Mouse (Mus musculus): ENCODE measurements at regions not wholly inside any gene's neighbourhood (a gene's known extent, or its start where the extent isn't known, plus 50 kb on each side); places are given as distances from the start of the nearest gene placed in this dataset.
A peak's percentile ranks its signal among the peaks of the same experiment; 100 is the strongest.
"Not testable (repeated sequence)": the region's sequence is repeated elsewhere in the genome, so short reads cannot be mapped to it uniquely, and the experiment has no call there.

GRCm38 (mm10) chr10:66643160-66643559 lies 452.8 kb upstream of the Jmjd1c start:
- no peak for DNase-seq

DNA sequence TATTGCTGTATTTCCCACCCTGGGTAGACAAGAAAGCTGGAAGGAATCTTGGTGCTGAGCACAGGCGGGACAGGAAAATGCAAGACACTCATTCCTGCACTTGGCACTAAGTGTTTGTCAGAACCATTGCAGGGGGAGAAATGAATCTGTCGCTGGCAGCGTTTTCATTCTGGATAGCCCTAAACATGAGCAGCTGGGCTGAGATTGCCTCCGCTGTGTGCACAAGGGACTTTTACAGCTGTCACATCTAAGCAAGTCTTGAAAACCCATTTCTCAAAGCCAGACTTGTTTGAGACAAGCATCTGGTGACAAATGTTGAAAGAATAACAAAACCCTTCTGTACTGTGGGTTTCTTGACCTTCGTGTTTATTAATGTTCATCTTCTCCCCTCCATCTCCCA lies 438.4 kb upstream of the Jmjd1c start:
- DNase-seq, result peak; percentile 8

DNA sequence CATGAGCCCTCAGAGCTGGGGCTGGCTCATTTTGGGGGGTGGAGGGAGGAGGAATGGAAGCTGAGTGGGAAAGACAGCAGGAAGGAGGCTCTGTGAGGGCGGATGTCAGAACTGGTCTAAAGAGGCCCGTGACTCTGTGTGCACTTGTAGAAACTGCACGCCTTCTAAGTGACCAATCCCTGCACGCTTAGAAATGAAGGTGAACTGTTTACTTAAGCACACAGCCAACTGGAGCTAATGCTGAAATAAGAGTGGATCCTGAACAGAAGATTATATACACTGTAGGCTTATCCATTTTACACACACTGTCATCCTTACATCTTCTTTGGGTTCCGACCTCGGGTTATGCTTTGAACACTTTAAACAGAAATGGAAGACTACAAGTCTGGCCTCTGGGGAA lies 412.8 kb upstream of the Jmjd1c start:
- no peak for DNase-seq

GRCm38 (mm10) chr10:66689196-66689595 lies 406.7 kb upstream of the Jmjd1c start:
- DNase-seq, result not testable (repeated sequence)

- DNase-seq, result no peak
These were observed 401.2 kb upstream of the Jmjd1c start for GRCm38 (mm10) chr10:66694549-66695285.

GRCm38 (mm10) chr10:66714926-66715325 lies 381.0 kb upstream of the Jmjd1c start:
- DNase-seq, result not testable (repeated sequence)

DNA sequence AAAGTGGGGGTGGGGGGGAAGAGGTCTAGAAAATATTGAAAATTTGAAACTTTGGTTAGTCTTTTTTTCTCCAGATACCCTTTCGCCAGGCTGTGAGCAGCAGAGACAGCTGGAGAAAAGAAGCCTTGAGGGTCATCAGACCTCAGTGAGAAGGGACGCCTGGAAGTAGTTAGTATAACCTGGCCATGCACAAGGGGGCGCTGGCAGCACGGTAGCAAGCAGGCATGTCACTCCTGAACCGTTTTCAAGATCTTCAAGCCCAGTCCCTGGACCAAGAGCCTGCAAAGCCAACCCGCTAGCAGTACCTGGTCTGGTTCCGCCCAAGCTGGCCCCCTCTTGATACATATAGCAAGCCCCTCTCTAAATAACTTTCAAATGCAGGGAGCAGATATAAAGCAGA lies 378.0 kb upstream of the Jmjd1c start:
- no peak for DNase-seq

DNA sequence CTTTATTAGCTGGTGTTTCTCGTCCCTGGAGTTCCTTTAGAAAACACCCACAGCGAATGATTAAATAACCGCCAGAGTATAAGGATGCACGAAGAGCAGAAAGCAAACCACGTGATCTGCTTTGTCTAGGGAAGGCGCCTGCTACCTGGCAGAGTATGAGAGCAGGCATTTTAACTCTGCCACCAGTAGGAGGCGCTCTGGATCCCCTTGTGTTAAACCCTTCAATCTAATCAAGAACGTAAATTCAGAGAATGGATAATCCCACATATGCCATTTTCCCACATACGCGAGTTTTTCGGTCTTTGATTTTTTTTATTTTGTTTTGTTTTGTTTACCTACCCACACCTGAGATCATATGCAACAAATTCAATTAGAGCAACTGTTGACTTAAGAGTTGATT lies 376.1 kb upstream of the Jmjd1c start:
- no peak for DNase-seq

GRCm38 (mm10) chr10:66733631-66734030 lies 362.3 kb upstream of the Jmjd1c start:
- DNase-seq, result no peak

GRCm38 (mm10) chr10:66734853-66735252 lies 361.1 kb upstream of the Jmjd1c start:
- peak; percentile 9 for DNase-seq

DNA sequence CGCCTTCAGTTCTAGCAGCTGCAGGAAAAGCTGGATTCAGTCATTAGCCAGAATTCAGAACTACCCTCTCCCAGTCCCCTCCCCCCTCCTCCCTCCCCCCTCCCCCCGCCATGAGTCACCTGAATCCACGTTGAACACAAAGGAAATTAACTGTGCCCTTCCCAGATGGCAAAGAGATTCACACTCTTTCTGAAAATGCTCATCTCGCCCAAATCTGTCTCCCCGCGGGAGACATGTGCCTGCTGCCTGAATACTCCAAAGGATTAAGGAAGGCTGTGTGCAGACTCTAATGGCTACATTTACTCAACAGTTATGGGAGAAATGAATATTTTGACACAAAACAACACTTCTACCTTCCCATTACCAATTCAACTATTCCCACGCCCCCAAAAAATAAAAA lies 356.9 kb upstream of the Jmjd1c start:
- no peak for DNase-seq

DNA sequence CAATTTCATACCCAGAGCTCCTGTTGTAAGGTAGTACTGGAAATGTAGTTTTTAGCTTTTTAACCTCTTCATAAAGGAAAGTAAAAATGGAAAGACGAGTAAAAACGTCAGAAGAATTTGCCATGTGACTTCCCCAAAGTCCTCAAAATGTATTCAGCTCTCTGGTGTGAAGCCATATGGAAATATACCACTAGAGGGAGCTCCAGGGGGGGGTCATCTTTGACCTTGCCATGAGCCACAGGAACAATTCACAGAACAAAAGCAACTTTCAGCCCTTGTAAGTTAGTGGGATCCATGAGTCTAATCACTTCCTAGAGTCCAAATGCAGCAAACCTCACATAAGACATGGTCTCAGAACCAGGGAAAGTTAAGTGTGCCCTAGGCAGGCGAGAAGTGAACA lies 354.1 kb upstream of the Jmjd1c start:
- no peak for DNase-seq

- no peak for DNase-seq
These were observed 352.7 kb upstream of the Jmjd1c start for GRCm38 (mm10) chr10:66743254-66743653.

DNA sequence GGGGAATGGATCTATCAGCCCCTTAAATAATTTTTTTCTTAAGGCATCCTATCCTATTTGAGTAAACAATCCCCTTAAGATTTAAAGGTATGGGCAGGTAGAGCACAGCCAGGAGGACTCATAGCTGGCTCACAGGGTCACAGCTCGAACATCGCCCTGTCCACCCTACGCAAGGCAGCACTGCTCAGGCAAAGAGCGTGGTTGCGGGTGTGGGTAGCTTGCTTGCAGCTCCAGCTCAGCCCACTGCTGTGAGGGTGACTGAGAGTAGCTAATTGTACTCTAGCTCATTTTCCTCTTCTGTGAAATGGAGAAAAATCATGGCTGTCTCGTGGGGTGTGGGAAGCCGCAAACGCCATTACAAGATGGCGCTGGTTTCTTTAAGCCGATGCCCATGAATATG lies 350.1 kb upstream of the Jmjd1c start:
- DNase-seq, result peak; percentile 6

DNA sequence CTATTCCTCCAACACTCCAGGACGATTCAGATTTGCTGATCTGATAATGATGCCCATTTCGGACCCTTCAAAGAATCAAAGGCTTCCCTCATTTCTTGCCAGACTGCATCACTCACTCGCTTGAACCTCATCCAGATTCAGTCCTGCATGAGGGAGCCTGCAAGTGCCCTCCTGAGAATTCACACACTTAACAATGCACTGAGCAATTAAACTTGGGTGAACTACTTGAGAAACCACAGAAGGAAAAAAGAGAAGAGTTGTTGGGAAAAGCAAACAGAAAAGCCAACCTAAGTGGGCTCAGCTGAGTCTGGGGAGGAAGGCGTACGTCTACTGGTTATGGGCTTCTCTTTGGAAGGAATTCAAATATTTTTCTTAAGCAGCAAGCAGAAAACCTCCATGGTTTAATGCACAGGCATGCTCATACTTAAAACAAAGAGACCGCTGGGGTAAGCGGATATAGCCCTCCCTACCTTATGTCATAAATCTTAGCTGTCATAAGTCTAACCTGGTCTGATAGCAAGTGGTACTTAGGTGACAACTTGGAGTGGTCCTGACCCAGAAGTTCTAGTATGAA lies 343.6 kb upstream of the Jmjd1c start:
- no peak for DNase-seq

GRCm38 (mm10) chr10:66756866-66757265 lies 339.1 kb upstream of the Jmjd1c start:
- DNase-seq, result no peak

DNA sequence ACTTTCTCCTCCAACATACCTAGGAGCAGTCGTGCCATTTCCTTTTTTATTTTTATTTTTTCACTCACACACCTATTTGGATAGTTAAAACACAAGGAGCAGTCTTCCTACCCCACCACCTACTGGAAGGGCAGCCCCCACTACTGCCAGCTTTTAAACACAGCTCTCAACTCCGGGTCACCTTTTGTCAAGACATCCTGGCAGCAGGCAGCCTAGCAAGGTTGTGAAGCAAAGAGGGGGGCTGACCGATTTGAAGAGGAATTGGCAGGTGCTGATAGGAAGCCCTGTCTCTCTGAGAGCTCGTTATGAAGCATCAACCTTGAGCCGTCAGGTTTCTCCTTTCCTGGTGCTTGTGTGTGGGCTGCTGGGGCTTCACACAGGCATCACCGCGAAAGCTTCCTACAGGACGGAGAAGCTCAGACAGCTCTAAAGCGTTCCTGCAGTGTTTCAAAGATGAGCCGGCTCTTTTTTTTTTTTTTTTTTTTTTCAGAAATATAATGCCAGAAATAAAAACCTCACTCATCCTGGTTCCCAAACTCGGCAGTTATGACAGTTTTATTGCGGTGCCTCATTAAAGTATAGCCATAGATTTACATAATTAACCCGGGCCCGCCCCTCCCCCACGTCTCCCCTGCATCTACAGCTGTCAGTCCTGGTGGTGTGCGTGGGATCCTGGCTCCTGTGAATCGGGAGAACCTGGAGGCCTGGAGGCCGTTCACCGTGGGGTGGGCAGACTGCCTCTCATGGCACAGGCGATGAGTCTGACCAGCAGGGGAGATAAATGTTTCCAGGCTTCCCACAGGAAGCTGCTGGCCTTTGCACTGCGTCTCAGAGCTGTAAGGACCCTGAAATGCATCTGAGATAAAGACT lies 325.5 kb upstream of the Jmjd1c start:
- DNase-seq, result peak; percentile 29

GRCm38 (mm10) chr10:66780335-66781170 lies 315.4 kb upstream of the Jmjd1c start:
- DNase-seq, result no peak

DNA sequence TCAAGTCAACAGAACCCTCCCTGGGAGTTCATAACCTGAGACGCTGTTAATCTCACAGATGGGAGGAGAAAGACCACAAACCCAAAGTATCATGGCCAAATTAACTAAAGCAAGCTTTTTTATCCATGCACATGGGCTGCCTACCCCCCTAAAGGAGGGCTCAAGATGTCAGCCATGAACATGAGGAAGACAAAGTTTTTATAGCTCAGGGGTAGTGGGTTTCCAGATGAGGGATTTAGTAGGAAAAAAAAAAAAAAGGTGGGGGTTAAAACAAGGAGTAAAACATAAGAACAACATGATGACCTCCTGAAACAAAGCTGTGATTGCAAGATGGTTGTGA lies 314.8 kb upstream of the Jmjd1c start:
- no peak for DNase-seq

GRCm38 (mm10) chr10:66782025-66782424 lies 313.9 kb upstream of the Jmjd1c start:
- DNase-seq, result no peak

GRCm38 (mm10) chr10:66787812-66788211 lies 308.1 kb upstream of the Jmjd1c start:
- no peak for DNase-seq

GRCm38 (mm10) chr10:66796296-66796695 lies 299.6 kb upstream of the Jmjd1c start:
- DNase-seq, result no peak

- no peak for DNase-seq
These were observed 293.2 kb upstream of the Jmjd1c start for GRCm38 (mm10) chr10:66802691-66803090.
